Mouse (Mus musculus): Measurements from ENCODE around the gene Lrrn3.

Lrrn3 gene

DNA sequence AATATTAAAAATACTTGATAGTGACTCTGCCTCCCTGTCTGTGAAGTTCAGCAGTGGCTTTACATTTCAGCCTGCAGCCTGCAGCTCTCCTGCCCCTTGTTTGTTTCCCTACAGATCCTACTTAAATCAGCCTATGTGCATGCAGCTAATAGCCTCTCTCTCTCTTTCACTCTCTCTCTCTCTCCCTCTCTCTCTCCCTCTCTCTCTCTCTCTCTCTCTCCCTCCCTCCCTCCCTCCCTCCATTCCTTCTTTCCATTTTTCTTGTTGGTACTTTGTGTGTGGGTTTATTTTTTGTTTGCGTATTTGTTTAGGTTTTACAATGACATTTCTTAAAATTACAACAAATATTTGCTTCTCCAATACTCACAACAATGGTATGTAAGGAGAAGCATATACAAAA, at the start of gene Lrrn3:
TSS of gene Lrrn3 (minus strand) at position 101 of the 400 bp plus-strand sequence.
- DNase-seq (ENCODE audit: low read depth in 1 of 2, low spot score in 2 of 2): no peak

- no peak for DNase-seq (ENCODE audit: low read depth in 1 of 2, low spot score in 2 of 2)
Measured at GRCm38 (mm10) chr12:41528410-41528809, 42.2 kb upstream of the Lrrn3 start.

GRCm38 (mm10) chr12:41526688-41527087, 40.5 kb upstream of the Lrrn3 start:
- no peak for DNase-seq (ENCODE audit: low read depth in 1 of 2, low spot score in 2 of 2)

DNA sequence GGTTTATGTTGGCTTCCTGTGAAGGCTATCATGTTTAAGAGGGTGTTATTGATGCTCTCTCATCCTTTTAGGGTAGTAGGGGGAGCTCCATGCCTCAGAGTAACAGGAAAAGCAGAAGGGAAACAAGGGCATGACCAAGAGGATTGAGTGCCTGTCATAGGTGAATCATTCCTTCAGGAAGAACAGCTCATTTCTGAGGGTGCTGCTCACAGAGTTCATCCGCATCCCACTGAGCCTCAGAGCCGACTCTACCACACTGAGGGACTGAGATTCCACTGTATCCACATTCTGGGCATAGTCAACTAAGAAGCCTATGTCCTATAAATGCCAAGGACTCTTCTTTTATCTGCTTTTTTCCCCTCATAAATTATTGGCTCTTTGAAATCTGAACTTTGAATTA, 35.4 kb upstream of the Lrrn3 start:
- no peak for DNase-seq (ENCODE audit: low read depth in 1 of 2, low spot score in 2 of 2)

- DNase-seq (ENCODE audit: low read depth in 1 of 2, low spot score in 2 of 2): no peak
Measured at GRCm38 (mm10) chr12:41520326-41520725, 34.1 kb upstream of the Lrrn3 start.

DNA sequence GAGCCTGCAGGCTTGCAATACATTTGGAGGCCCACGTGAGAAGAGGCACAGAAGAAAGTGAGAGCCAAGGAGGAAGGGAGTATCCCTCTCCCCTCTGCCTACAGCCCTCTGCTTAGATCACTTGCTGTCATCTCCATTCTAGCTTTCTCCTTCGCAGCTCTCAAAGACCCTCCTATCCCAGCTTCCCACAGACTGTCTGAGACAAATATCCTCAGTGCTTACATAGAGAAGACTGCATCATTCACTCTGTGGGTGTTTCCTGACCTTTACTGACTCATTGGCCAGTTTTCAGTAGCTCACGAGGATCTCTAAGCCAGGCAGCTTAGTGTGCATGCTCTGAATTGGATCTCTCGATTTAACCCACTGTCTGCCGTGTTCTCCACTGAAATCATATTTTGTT, 32.7 kb upstream of the Lrrn3 start:
- no peak for DNase-seq (ENCODE audit: low read depth in 1 of 2, low spot score in 2 of 2)

DNA sequence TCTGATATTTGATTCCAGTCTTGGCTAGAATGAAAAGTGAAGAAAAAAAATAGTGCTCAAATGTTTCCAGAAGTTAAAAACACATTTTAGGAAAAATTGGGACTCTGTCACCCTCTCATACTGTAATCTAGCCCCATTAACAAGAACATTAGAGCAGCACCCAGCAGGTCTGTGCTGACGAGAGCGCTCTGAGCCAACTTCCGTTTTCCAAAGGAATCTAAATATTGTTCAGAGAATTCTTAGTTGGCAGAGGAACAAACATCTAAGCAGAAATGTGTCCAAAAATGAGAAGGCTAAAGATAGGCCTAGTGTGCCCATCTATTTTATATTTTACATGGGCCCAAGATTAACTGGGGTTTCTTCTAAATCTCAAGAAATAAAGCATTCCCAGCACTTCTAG, 24.4 kb upstream of the Lrrn3 start:
- no peak for DNase-seq (ENCODE audit: low read depth in 1 of 2, low spot score in 2 of 2)

DNA sequence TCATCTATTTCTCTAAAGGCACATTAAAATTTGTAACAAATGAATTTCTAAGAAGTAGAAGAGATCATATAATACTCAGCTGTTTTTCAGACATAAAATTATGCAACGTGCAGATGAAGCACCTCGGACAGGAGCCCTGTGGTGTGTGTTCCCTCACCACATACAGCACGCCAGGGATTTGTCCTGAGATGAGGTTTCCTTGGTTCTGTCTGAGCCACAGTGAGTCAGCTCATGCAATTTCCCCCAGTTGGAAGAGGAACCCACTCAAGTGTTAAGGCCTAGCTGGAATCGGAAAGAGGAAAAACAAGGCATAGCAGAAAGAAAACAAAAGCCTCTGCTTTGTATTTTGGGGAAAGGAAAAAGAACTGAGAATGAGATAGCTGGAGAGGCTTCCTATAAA, 22.4 kb upstream of the Lrrn3 start:
- no peak for DNase-seq (ENCODE audit: low read depth in 1 of 2, low spot score in 2 of 2)

GRCm38 (mm10) chr12:41500049-41500820, 14.0 kb upstream of the Lrrn3 start:
- DNase-seq (ENCODE audit: low read depth in 1 of 2, low spot score in 2 of 2): no peak

GRCm38 (mm10) chr12:41494620-41495019, 8.4 kb upstream of the Lrrn3 start:
- DNase-seq (ENCODE audit: low read depth in 1 of 2, low spot score in 2 of 2): no peak

- no peak for DNase-seq (ENCODE audit: low read depth in 1 of 2, low spot score in 2 of 2)
Measured at GRCm38 (mm10) chr12:41487005-41487404, 774 bp upstream of the Lrrn3 start.

- DNase-seq (ENCODE audit: low read depth in 1 of 2, low spot score in 2 of 2): no peak
Measured at GRCm38 (mm10) chr12:41485512-41486215, 567 bp downstream of the Lrrn3 start.

DNA sequence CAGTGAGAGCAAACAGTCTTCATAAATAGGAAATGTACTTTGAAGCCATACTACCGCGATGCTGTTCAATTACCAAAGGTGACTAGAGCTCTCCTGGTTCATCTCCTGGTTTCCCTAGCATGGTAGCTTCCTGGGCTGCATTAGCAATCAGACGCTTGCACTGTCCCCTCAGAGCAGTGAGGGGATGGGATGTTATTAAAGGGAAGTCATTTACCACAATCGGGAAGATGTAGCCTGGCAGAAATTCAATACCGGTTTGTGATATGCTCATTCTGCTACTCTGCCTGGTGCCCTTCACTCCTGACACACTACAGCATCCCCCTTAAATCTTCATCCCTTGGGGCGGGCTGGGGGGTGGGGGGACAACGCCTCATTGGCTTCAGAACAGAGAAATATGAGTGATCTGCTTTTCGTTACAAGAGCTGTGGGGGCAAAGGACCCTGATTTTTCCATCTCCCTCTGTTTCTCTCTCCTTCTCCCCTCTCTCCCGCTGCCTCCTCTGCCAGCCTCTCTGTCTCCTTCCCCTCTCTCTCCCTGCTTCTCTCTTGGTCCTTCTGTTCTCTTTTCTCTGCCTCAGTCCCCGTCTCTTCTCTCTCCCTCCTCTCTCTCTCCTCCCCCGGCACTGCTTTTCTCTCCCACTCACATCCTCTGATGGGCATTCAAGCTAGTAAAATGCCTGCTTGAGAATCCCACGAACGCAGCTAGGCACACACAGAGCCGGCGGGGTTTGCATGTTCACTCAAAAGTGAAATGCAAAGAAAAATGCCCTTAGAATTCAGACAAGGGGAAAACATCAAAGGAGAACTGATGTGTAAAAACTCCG, 1.3 kb downstream of the Lrrn3 start:
- DNase-seq (ENCODE audit: low read depth in 1 of 2, low spot score in 2 of 2): no peak

GRCm38 (mm10) chr12:41483593-41484451, 2.4 kb downstream of the Lrrn3 start:
- DNase-seq (ENCODE audit: low read depth in 1 of 2, low spot score in 2 of 2): no peak

DNA sequence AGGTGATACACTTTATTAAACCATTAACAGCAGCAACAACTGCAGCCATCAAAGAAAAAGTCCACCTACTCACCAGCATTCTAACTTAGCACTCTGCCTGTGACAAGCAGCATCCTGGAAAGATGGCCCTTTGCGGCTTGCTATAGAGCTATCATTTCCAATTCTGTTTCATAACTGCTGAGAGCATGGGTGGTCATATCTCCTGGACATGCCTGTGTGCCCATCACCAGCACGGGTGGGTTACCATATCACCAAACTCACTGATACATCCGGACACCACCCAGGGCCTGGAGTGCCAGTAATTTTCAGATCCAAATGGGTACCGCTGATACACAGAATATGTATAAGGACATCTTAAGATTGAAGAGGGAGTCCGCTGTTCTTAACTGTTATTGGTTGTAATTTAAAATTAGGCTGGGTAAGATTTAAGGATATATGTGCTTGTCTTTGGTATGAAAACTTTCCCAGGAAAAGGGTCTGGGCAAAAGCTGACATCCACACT, 3.1 kb downstream of the Lrrn3 start:
- DNase-seq (ENCODE audit: low read depth in 1 of 2, low spot score in 2 of 2): no peak

DNA sequence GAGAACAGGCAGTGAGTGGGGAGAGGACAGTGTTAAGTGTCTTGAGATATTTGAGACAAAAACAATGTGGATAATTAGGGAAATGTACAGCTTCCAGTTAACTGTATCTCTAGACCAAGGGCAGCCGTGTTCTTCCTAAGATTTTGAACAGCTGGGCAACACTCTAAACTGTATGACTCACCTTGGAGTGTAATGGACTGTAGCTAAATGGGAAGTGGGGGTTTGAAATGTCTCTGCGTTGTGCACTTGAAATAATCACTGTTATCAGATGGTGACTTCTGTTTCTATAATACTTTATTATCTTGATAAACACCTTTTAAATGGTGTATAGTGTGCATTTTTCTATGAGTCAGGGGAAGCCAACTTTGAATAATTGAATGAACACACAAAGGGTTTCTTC, 4.7 kb downstream of the Lrrn3 start:
- DNase-seq (ENCODE audit: low read depth in 1 of 2, low spot score in 2 of 2): no peak

GRCm38 (mm10) chr12:41469096-41469801, 17.0 kb downstream of the Lrrn3 start:
- no peak for DNase-seq (ENCODE audit: low read depth in 1 of 2, low spot score in 2 of 2)

DNA sequence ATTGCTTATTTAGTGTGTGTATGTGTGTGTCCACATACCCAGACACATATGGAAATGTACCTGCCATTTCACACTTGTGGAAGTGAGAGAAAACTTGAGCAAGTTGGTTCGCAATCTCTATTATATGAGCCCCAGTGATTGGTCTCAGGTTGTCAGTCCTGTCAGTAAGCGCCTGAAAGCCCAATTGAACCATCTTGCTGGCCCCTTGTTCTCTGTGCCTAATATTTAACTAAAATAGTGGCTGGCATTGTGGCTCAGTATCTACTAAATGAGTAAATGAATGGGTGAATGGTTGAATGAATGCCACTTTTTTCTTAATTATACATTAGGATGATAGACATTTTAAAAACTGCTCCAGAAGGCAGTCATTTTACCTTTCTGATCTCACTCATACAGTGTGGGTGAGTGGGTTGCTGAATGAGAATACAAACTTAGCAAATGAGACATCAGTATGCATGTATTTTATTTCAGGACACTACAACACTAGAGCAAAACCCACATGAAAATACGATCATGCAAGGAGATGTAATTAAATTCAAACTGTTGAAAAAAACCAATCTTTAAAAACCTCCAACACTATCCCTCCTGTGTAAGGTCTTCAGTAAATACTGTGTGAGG, 17.7 kb downstream of the Lrrn3 start:
- no peak for DNase-seq (ENCODE audit: low read depth in 1 of 2, low spot score in 2 of 2)

DNA sequence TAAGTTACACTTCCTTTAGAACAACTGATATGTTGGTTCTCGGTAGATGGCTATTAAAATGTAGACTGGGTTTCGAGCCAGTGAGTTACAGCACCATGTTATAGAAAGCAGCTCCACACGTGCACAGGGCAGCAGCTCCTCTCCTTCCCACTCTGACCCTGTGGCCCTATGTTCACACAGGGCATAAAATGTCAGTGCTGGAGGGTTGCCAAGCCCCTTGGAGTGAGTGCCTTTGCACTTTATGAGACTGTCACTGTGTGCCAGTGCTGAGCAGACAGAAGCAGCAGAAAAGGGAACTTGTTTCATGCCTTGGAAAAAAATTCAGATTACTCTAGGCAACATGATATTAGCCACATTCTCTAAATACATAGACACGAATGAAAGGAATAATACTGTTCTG, 47.8 kb downstream of the Lrrn3 start:
- no peak for DNase-seq (ENCODE audit: low read depth in 1 of 2, low spot score in 2 of 2)
